Mouse (Mus musculus): ENCODE measurements around the gene Nxph2.

Gene Nxph2

DNA sequence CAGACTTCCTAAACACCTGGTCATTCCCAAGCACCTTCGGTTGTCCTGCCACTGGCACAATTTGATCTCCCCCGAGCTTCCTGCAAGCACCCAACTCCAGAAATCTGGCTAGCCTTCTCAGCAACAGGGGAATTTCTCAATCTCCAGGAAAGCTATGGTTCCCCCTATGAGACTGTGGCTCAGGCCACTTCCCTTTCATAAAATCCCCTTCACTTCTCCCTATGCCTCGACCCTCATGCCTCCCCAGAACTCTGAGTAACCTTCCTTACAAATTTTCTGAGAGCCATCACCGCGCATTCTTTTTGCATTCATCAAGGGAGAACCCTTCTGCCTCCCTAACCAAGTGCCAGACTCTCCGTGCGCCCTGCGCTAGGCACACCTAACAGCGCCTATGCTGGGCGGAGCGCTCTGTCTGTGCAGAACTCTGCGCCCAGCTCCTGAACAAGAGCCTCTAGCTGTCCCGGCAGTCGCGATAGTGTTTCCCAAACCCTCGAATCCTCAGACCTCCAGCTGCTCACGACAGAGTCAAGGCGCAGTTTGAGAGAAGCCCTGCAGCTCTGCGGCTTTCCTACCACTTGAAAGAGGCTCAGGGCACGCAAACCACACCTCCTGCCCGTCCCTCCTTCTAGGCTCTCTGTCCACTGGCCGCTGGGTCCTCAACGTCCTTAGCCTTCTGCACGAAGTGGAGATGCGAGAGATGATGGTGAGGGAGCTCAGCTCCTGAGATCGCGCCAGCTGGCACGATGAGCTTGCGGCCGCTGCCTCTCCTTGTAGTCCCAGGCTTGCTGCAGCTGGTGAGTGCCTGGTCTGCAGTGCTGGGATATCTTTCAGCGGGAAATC is at the start of gene Nxph2:
Nxph2 (plus strand) TSS at position 501 of the 840 bp plus-strand sequence.
- DNase-seq = no peak

DNA sequence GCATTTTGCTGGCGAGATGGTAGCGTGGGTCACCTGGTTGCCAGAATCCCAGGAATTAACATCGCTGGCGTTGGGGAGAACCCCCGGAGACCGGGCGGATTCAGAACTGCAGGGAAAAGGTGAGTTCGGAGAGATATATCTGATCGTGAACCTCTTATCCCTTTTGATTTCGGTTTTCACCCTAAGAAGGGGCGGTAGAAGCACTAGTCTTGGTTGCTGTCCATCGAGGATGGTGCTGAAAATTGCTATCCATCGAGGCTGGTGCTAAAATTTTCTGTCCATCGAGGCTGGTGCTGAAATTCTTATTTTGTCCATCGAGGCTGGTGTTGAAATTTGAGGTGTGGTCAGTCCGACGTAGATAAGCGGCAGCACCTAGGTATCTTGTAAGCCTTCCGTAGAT is 30.1 kb upstream of the Nxph2 start:
- DNase-seq = peak; percentile 9

DNA sequence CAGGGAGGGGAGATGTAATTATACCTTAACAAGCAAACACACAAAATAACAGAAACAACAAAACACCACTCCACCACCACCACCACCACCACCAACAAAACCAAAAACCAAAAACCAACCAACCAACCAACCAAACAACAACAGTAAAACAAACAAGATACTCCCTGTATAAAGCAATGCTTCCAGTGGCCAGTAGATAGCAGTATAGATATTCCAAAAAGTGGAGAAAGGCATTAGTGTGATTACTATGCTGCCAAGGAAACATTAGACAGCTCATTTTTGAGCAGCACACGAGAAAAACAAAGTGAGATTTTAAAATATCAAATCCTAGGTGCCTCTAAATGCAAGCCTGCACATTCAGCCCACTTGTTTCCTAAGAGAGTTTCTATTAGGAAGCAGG is 6.2 kb upstream of the Nxph2 start:
- no peak for DNase-seq

Measured in lung, postnatal 14 days (tissue).